Mouse (Mus musculus) telencephalon, adult 2 months (tissue): Measurements from ENCODE around the gene Inpp1.

Experiments used
- DNase-seq: peaks from one replicate; pipeline ENCODE4 v3.0.0-alpha.2; 2011; ENCODE audit warnings: low read depth, low spot score

The Inpp1 gene

DNA sequence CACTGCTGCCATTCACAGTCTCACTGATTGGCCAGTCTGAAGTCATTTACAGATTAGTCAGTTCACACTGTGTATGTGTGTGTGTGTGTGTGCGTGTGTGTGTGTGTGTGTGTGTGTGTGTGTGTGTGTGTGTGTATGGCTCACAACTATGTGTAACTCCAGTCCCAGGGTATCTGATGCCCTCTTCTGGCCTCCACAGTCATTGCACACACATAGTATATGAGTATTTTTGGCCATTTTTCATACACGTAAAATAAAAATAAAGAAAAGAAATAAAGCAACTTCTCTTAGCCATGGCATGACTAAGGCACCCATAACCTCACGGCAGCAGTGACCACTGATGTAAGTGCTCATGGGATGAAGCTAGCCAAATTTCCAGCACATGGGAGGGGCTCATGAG lies 23.8 kb downstream of the Inpp1 start:
- no peak for DNase-seq

DNA sequence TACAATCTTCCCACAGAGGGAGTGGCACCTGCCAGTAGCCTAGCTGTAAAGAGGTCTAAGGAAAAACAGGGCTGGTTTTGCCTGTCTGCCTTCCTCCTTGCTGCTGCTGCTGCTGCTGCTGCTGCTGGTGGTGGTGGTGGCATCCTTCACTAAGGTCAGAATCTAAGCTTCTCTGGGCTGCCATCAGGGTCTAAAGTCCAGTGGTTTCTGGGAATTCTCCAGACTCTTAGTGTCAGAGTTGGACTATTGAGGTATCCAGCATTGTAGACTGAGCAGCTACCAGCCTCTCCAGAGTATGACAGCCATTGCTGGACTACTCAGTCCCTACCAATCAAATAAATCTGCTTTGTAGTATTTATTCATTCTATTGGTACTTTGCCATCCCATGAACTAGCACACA lies 24.8 kb downstream of the Inpp1 start:
- DNase-seq, result no peak

DNA sequence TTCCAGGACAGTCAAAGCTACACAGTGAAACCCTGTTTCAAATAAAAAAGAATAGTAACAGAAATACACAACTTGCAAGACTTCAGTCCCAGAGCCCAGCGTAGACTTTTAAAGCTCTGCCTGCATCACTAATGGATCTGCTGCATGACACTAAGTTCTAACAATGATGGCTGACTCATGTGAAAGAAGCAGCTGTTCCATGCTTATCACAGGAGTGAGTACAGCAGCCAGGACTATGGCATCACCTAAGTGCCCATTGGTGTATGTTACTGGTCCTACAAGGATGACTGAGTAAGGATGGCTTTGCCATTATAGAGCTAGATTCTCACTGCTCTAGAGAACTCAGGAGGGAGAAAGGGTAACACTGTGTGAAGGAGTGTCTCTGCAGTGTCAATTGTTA lies 30.2 kb downstream of the Inpp1 start:
- DNase-seq, result no peak

- no peak for DNase-seq
Measured at GRCm38 (mm10) chr1:52765176-52766111, 52.0 kb downstream of the Inpp1 start.

DNA sequence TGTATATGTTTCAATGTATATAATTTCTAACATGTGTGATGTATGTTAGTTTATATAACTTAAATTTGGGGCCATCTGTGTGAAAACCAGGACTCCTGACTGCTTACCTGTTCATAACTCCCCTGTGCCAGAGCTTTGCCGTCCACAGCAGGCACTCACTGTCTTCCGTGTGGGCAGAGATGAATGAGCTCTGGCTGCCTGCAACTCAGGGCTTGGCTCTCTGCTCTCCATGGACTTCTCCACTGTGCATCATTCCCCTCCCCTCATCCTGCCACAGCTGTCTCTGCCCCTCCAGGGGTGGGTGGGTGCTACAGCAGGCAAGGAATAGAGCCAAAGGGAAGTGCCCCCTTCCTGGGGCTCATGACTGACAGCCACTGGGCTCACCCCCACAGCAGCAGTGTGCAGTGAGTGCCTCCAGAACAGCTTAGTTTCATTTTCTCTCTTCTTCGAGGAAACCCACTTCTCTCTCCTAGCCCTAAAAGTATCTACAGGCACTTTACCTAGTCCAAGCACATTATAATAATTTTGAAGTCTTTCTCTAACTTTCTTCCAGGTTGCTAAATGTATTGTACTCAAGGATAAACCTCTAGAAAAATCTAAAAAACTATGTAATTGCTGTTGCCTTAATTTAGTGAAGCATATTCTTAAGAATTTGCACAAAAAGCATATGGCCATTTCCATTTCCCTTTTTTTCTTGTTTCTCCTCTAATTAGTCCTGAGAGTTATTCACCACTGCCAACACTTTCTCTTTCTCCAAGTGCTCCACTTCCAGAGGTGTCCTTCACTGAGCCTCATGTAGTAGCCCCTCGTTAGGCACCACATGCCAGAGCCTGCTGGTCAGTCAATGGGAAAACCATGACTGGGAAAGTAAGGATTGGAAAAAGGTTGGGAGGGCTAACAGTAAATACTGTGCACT lies 53.3 kb downstream of the Inpp1 start:
- DNase-seq, result no peak

- no peak for DNase-seq
Measured at GRCm38 (mm10) chr1:52758174-52758573, 59.3 kb downstream of the Inpp1 start.

GRCm38 (mm10) chr1:52754331-52754730 lies 63.2 kb downstream of the Inpp1 start:
- DNase-seq, result no peak

DNA sequence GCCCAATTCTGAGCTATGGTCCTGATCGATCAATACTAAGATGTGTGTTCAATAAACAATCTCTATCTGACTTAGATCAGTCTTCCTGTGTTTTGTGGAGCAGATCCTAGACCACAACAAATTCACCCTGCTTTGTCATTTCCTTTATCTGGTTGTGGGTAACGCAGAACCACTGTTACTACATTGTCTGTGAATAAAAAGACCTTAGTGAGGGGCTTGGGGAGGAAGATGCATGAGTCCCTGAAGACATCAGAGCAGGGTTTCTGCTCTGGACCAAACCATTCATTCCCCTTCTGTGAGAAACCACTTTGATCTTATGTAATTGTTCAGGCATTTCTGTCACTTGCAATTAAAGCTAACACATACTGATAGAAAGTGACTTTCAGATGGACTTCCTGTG lies 63.7 kb downstream of the Inpp1 start:
- DNase-seq, result no peak

DNA sequence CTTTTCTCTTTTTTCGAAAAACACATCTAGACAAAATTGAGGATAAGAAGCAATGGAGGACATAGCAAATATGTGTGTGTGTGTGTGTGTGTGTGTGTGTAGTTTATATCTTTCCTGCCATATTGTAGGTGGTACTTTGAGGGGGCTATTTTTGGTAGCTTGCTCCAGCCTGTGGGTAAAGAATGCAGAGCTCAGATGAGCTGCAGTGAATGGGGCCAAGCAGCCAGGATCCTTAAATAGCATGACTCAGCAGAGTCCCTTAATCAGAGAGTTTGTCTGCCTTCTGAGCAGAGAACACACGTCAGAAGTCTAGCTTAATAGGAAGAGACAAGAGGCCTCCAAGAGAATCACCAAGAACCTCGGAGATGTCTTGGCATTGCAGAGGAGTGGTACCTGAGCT lies 64.8 kb downstream of the Inpp1 start:
- DNase-seq, result peak; percentile 60

- no peak for DNase-seq
Measured at GRCm38 (mm10) chr1:52751634-52752033, 65.9 kb downstream of the Inpp1 start.

DNA sequence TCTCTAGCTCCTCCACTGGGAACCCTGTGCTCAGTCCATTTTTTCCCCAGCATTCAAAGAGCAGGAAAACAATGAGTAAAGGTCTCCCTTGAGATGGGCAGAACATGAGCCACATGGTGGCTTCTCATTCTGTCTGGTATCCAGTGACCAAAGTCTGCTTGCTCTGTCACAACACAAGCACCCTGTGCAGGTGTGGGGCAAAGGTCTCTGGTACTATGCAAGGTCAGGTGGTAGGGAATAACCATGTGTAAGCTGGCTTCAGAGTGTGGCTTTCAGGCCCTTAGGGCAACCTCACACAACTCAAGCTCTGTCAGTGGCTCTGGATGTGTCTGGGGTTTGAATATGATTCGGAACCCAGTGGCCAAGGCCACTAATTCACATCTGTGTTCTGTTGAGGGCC lies 67.5 kb downstream of the Inpp1 start:
- no peak for DNase-seq

DNA sequence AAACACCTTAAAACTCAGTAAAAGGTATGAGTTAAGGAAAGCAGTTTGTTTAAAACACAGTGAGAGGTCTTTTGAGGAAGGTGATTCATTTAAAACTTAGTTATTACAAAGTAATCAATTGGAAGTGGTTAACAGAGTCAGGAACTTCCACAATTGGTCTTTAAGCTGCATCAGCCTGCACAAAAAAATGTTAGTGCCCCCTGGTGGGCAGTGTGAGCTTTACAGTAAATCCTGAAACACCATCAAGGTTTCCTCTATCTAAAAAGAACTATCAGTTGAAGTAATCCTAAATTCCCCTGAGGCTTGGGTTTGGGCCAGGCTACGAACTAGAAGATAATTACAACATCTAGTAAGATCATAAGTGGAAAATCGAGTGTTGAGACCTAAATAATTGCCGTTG lies 69.2 kb downstream of the Inpp1 start:
- no peak for DNase-seq

DNA sequence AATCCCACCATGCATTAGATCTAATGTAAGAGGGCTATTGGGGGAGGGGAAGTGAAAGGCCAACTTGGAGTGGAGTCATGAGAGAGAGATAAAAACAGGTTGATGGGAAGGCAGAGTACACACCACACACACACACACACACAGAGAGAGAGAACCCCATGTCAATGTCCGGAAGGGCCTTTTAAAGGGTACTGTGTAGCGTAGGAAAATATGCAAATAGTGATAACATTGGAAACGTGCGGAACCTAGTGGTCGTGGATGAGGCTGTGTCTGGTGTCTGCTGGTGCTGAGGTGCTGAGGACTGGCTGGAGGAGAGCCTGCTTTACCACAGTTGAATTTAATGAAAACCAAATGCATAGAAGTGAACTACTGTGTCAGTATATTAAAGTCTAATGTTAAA lies 74.9 kb downstream of the Inpp1 start:
- no peak for DNase-seq
